Mouse (Mus musculus) hindbrain, embryonic 16.5 days (tissue): ENCODE measurements at regions not wholly inside any gene's neighbourhood (a gene's known extent, or its start where the extent isn't known, plus 50 kb on each side); places are given as distances from the start of the nearest gene placed in this dataset.
A peak's percentile ranks its signal among the peaks of the same experiment; 100 is the strongest.

Experiments
- ATAC-seq: fragments of 200-750 bp; cut with Nextera tagmentation; 2 replicates; pipeline ENCODE4 v1.8.0; 2017; ENCODE audit warnings: moderate TSS enrichment, moderate library complexity
- H3K27ac ChIP-seq: fragments of 300-500 bp; sonication (generic); 2 replicates; pipeline ENCODE4 v1.5.1; 2014; ENCODE audit warnings: low read depth, mild to moderate bottlenecking, control low read depth, low read length, moderate library complexity
- H3K27me3 ChIP-seq: fragments of 300-500 bp; sonication (generic); replicated peaks from 2 replicates; pipeline ENCODE4 v1.6.1; 2014; ENCODE audit warnings: low read length; ENCODE audit not compliant: control insufficient read depth, insufficient read depth
- H3K36me3 ChIP-seq: fragments of 300-500 bp; sonication (generic); 2 replicates; pipeline ENCODE4 v1.6.1; 2014; ENCODE audit warnings: mild to moderate bottlenecking, low read length, moderate library complexity, mixed read lengths; ENCODE audit not compliant: control insufficient read depth, insufficient read depth
- H3K4me1 ChIP-seq: fragments of 300-500 bp; sonication (generic); 2 replicates; pipeline ENCODE4 v1.6.1; 2014; ENCODE audit warnings: low read depth, low read length; ENCODE audit not compliant: control insufficient read depth, insufficient read depth
- H3K4me2 ChIP-seq: fragments of 300-500 bp; sonication (generic); 2 replicates; pipeline ENCODE4 v1.6.1; 2014; ENCODE audit warnings: mild to moderate bottlenecking, low read length, control low read depth, moderate library complexity
- H3K4me3 ChIP-seq: fragments of 300-500 bp; sonication (generic); 2 replicates; pipeline ENCODE4 v1.5.1; 2014; ENCODE audit warnings: mild to moderate bottlenecking, low read length, control low read depth, moderate library complexity
- H3K9ac ChIP-seq: fragments of 300-500 bp; sonication (generic); 2 replicates; pipeline ENCODE4 v1.6.1; 2014; ENCODE audit warnings: low read depth, mild to moderate bottlenecking, control low read depth, low read length, moderate library complexity
- H3K9me3 ChIP-seq: fragments of 300-500 bp; sonication (generic); 2 replicates; pipeline ENCODE4 v1.6.1; 2014; ENCODE audit warnings: mild to moderate bottlenecking, low read length, moderate library complexity; ENCODE audit not compliant: control insufficient read depth
- whole genome bisulfite sequencing: fragments of 180-500 bp; shearing (Covaris S2); extraction: QIAGEN DNeasy Blood & Tissue Kit; methylation state at CpG from one replicate; pipeline ENCODE4 v1.1.7; 2014; 5-methylcytosine and 5-hydroxymethylcytosine counted together

GRCm38 (mm10) chr3:18743474-18743873, 795.3 kb downstream of the Cypt12 start:
- no peaks in the 10 kb centered on the region for H3K9me3 ChIP-seq
- WGBS = 64% methylated on average over 2 of the region's 2 CpGs

GRCm38 (mm10) chr3:18744216-18744615, 796.0 kb downstream of the Cypt12 start:
- no peak for ATAC-seq
- Histone ChIP-seq H3K27me3 (no peaks in the 10 kb centered on the region), H3K9ac (no peak overlapping the region), H3K4me2 (no peak overlapping the region), H3K9me3 (no peaks in the 10 kb centered on the region), H3K4me3 (no peak overlapping the region), H3K27ac (no peak overlapping the region), H3K36me3 (no peaks in the 10 kb centered on the region), H3K4me1 (no peaks in the 10 kb centered on the region)
- WGBS = 85% methylated on average over 3 of the region's 3 CpGs

More at GRCm38 (mm10) chr3:18743474-18743873, 795.3 kb downstream of the Cypt12 start:
- H3K4me2 ChIP-seq = no peak overlapping the region
- H3K27me3 ChIP-seq = no peaks in the 10 kb centered on the region
- no peak overlapping the region for H3K4me3 ChIP-seq
- H3K36me3 ChIP-seq = no peaks in the 10 kb centered on the region
- ATAC-seq = peak; percentile 54; the same call in 1 of the 2 replicates
- no peak overlapping the region for H3K27ac ChIP-seq
- H3K4me1 ChIP-seq = no peaks in the 10 kb centered on the region
- no peak overlapping the region for H3K9ac ChIP-seq

GRCm38 (mm10) chr3:18746206-18746605, 798.0 kb downstream of the Cypt12 start:
- Histone ChIP-seq H3K36me3 (no peaks in the 10 kb centered on the region), H3K9me3 (no peaks in the 10 kb centered on the region), H3K4me1 (no peaks in the 10 kb centered on the region), H3K4me3 (no peak overlapping the region), H3K27me3 (no peaks in the 10 kb centered on the region), H3K9ac (no peak overlapping the region), H3K4me2 (no peak overlapping the region), H3K27ac (no peak overlapping the region)
- no peak for ATAC-seq

- H3K27ac ChIP-seq = no peak overlapping the region
- H3K4me1 ChIP-seq = no peaks in the 10 kb centered on the region
- WGBS = 45% methylated on average over 2 of the region's 2 CpGs
- H3K27me3 ChIP-seq = no peaks in the 10 kb centered on the region
- H3K36me3 ChIP-seq = no peaks in the 10 kb centered on the region
- H3K9me3 ChIP-seq = no peaks in the 10 kb centered on the region
- ATAC-seq = no peak
- no peak overlapping the region for H3K4me2 ChIP-seq
- no peak overlapping the region for H3K4me3 ChIP-seq
- H3K9ac ChIP-seq = no peak overlapping the region
Observed at GRCm38 (mm10) chr3:18746898-18747297, 798.7 kb downstream of the Cypt12 start.

- Histone ChIP-seq H3K27me3 (no peaks in the 10 kb centered on the region), H3K4me2 (no peak overlapping the region), H3K4me3 (no peak overlapping the region), H3K27ac (no peak overlapping the region), H3K9me3 (no peaks in the 10 kb centered on the region), H3K36me3 (no peaks in the 10 kb centered on the region), H3K4me1 (no peaks in the 10 kb centered on the region), H3K9ac (no peak overlapping the region)
- WGBS = 77% methylated on average over 6 of the region's 6 CpGs
- no peak for ATAC-seq
Observed at GRCm38 (mm10) chr3:18751660-18752259, 803.5 kb downstream of the Cypt12 start.

- WGBS = 66% methylated on average over 3 of the region's 3 CpGs
- peak; percentile 91 for ATAC-seq
Observed at GRCm38 (mm10) chr3:18764301-18765078, 816.3 kb downstream of the Cypt12 start.

GRCm38 (mm10) chr3:18778481-18778880, 830.3 kb downstream of the Cypt12 start:
- no peak for ATAC-seq
- Histone ChIP-seq H3K4me1 (no peaks in the 10 kb centered on the region), H3K9me3 (peaks cover 3% of the 10 kb centered on the region; the same call in 1 of the 2 replicates), H3K4me2 (no peak overlapping the region), H3K36me3 (no peaks in the 10 kb centered on the region), H3K9ac (no peak overlapping the region), H3K27me3 (no peaks in the 10 kb centered on the region), H3K27ac (no peak overlapping the region), H3K4me3 (no peak overlapping the region)
- WGBS = 71% methylated on average over 1 of the region's 1 CpGs

More at GRCm38 (mm10) chr3:18764301-18765078, 816.3 kb downstream of the Cypt12 start:
- peak overlapping the region; percentile 48; the same call in 1 of the 2 replicates for H3K27ac ChIP-seq
- no peaks in the 10 kb centered on the region for H3K36me3 ChIP-seq
- no peaks in the 10 kb centered on the region for H3K27me3 ChIP-seq
- H3K4me2 ChIP-seq = no peak overlapping the region
- H3K9ac ChIP-seq = no peak overlapping the region
- peaks cover 7% of the 10 kb centered on the region for H3K4me1 ChIP-seq
- no peak overlapping the region for H3K4me3 ChIP-seq
- no peaks in the 10 kb centered on the region for H3K9me3 ChIP-seq

GRCm38 (mm10) chr3:18787531-18788176, 839.4 kb downstream of the Cypt12 start:
- H3K27ac ChIP-seq = no peak overlapping the region
- WGBS = 70% methylated on average over 8 of the region's 8 CpGs
- ATAC-seq = no peak
- H3K27me3 ChIP-seq = no peaks in the 10 kb centered on the region
- no peaks in the 10 kb centered on the region for H3K4me1 ChIP-seq
- no peaks in the 10 kb centered on the region for H3K9me3 ChIP-seq
- no peak overlapping the region for H3K4me3 ChIP-seq
- no peak overlapping the region for H3K9ac ChIP-seq
- no peak overlapping the region for H3K4me2 ChIP-seq
- no peaks in the 10 kb centered on the region for H3K36me3 ChIP-seq

- Histone ChIP-seq H3K36me3 (no peaks in the 10 kb centered on the region; the same call in 1 of the 2 replicates), H3K27me3 (no peaks in the 10 kb centered on the region), H3K4me2 (no peak overlapping the region), H3K9me3 (no peaks in the 10 kb centered on the region), H3K27ac (no peak overlapping the region), H3K9ac (no peak overlapping the region), H3K4me1 (no peaks in the 10 kb centered on the region), H3K4me3 (no peak overlapping the region)
- WGBS = 72% methylated on average over 3 of the region's 3 CpGs
- ATAC-seq = no peak
Observed at GRCm38 (mm10) chr3:18802794-18803193, 825.7 kb downstream of the 1700064H15Rik start.
